Mouse (Mus musculus) liver, embryonic 15.5 days (tissue): ENCODE data around the gene Mex3a. TPM values are rescaled to one million over a fixed set of nuclear protein-coding genes. Genes with fewer than 3 reads are reported as not detected.
"Not testable (repeated sequence)": the region's sequence is repeated elsewhere in the genome, so short reads cannot be mapped to it uniquely, and the experiment has no call there.

ENCODE experiments used
- ATAC-seq: fragments of 200-750 bp; cut with Nextera tagmentation; 2 replicates; pipeline ENCODE4 v1.8.0; 2017; ENCODE audit warnings: moderate number of reproducible peaks, mild to moderate bottlenecking, moderate library complexity; ENCODE audit not compliant: insufficient read depth
- H3K27ac ChIP-seq: fragments of 300-500 bp; sonication (generic); replicated peaks from 2 replicates; pipeline ENCODE4 v1.5.1; 2015; ENCODE audit warnings: mild to moderate bottlenecking, inconsistent platforms
- H3K27me3 ChIP-seq: fragments of 300-500 bp; sonication (generic); 2 replicates; pipeline ENCODE4 v1.6.1; 2015; ENCODE audit warnings: mild to moderate bottlenecking, inconsistent platforms
- H3K36me3 ChIP-seq: fragments of 300-500 bp; sonication (generic); replicated peaks from 2 replicates; pipeline ENCODE4 v1.6.1; 2015; ENCODE audit warnings: moderate library complexity, mild to moderate bottlenecking, inconsistent platforms
- H3K4me1 ChIP-seq: fragments of 300-500 bp; sonication (generic); replicated peaks from 2 replicates; pipeline ENCODE4 v1.6.1; 2015; ENCODE audit warnings: inconsistent platforms
- H3K4me2 ChIP-seq: fragments of 300-500 bp; sonication (generic); 2 replicates; pipeline ENCODE4 v1.6.1; 2015; ENCODE audit warnings: moderate library complexity, mild to moderate bottlenecking, inconsistent platforms
- H3K4me3 ChIP-seq: fragments of 300-500 bp; sonication (generic); replicated peaks from 2 replicates; pipeline ENCODE4 v1.5.1; 2015; ENCODE audit warnings: mild to moderate bottlenecking, inconsistent platforms
- H3K9ac ChIP-seq: fragments of 300-500 bp; sonication (generic); 2 replicates; pipeline ENCODE4 v1.6.1; 2015; ENCODE audit warnings: moderate library complexity, mild to moderate bottlenecking, inconsistent platforms
- H3K9me3 ChIP-seq: fragments of 300-500 bp; sonication (generic); replicated peaks from 2 replicates; pipeline ENCODE4 v1.6.1; 2016; ENCODE audit warnings: inconsistent platforms
- WGBS: fragments of 180-500 bp; shearing (Covaris S2); methylation state at CpG from one replicate; pipeline ENCODE4 v1.1.7; 2015; ENCODE audit warnings: mixed read lengths; ENCODE audit not compliant: insufficient replicate concordance; 5-methylcytosine and 5-hydroxymethylcytosine counted together
- microRNA counts: library from miRNA; unstranded; fragments of <30 nt; microRNA quantifications from one replicate; lab custom pipeline; 2016
- microRNA-seq: library from miRNA; unstranded; fragments of <30 nt; microRNA quantifications from one replicate; pipeline ENCODE4, GENCODE M21; 2016
- polyA plus RNA-seq: library from polyadenylated mRNA; unstranded; fragments of >200 nt; fragmentation: Nextera tagmentation; extraction: Ambion mirVana; gene quantifications from 2 replicates; pipeline ENCODE4 v1.2.1, GENCODE M21; 2015

Gene Mex3a
- polyA plus RNA-seq, 1 experiment from 2014 or later = 0.60 TPM

- no peak within 1 kb of the TSS for H3K9ac ChIP-seq
- WGBS = 74% methylated on average over 3 of the region's 3 CpGs
- H3K4me1 ChIP-seq = peaks cover 16% of the 10 kb centered on the region
- no peak within 1 kb of the TSS for H3K27ac ChIP-seq
- no peak within 1 kb of the TSS for H3K4me3 ChIP-seq
- ATAC-seq = no peak
- H3K9me3 ChIP-seq = no peaks in the 10 kb centered on the region
- no peak within 1 kb of the TSS for H3K4me2 ChIP-seq
- H3K27me3 ChIP-seq = no peaks in the 10 kb centered on the region
- no peaks in the 10 kb centered on the region for H3K36me3 ChIP-seq
Observed at GRCm38 (mm10) chr3:88575540-88575939, 43.3 kb downstream of the Mex3a start, which contains the start of gene Ssr2. Ssr2 (plus strand) TSS chr3:88575876.

GRCm38 (mm10) chr3:88577846-88578245 is 45.7 kb downstream of the Mex3a start:
- 72% methylated on average over 5 of the region's 5 CpGs for WGBS
- H3K27ac ChIP-seq, H3K9ac ChIP-seq, ATAC-seq, H3K27me3 ChIP-seq, H3K4me3 ChIP-seq, H3K4me2 ChIP-seq, H3K9me3 ChIP-seq: not testable (repeated sequence)
- H3K4me1 ChIP-seq = peaks cover 23% of the 10 kb centered on the region
- peaks cover 20% of the 10 kb centered on the region for H3K36me3 ChIP-seq

- ATAC-seq = no peak
- Histone ChIP-seq H3K4me2 (peak overlapping the region; percentile 72), H3K9ac (peak overlapping the region; percentile 90; the same call in 1 of the 2 replicates), H3K27ac (no peak overlapping the region), H3K4me3 (peak overlapping the region; percentile 86), H3K4me1 (peaks cover 23% of the 10 kb centered on the region), H3K27me3 (no peaks in the 10 kb centered on the region), H3K9me3 (no peaks in the 10 kb centered on the region), H3K36me3 (peaks cover 29% of the 10 kb centered on the region)
- 37% methylated on average over 8 of the region's 8 CpGs for WGBS
Observed at GRCm38 (mm10) chr3:88578498-88579424, 46.6 kb downstream of the Mex3a start.

GRCm38 (mm10) chr3:88579454-88580117 is 47.4 kb downstream of the Mex3a start:
- H3K27me3 ChIP-seq = no peaks in the 10 kb centered on the region
- WGBS = under 1% methylated on average over 34 of the region's 34 CpGs
- H3K4me1 ChIP-seq = peaks cover 23% of the 10 kb centered on the region
- peak; percentile 83 for ATAC-seq
- H3K36me3 ChIP-seq = peaks cover 37% of the 10 kb centered on the region
- peak overlapping the region; percentile 90 for H3K9ac ChIP-seq
- H3K4me3 ChIP-seq = peak overlapping the region; percentile 86
- no peaks in the 10 kb centered on the region for H3K9me3 ChIP-seq
- H3K4me2 ChIP-seq = peak overlapping the region; percentile 72
- peak overlapping the region; percentile 81 for H3K27ac ChIP-seq

DNA sequence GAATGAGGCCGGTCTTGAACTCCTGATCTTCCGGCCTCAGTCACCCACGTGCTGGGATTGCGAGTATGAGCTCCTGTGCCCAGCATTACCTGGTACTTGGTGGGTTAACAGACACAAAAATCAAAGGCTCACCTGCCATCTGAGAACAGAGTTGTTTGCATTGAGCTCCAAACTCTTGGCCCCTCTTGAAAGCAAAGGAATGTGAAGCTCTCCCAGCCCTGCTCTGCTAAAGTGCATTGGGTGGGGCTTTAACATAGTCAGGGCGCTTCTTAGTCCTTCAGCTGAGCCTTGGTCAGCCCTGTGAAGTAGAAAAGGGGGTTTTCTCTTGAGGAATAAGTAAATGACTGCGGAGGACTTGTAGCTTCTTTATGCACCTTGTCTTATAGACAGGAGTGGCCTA is 53.6 kb downstream of the Mex3a start:
- WGBS = 86% methylated on average over 6 of the region's 6 CpGs
- Histone ChIP-seq H3K4me3 (no peak overlapping the region), H3K36me3 (peaks cover 72% of the 10 kb centered on the region), H3K4me1 (peaks cover 9% of the 10 kb centered on the region), H3K9ac (no peak overlapping the region), H3K9me3 (no peaks in the 10 kb centered on the region), H3K27ac (no peak overlapping the region), H3K4me2 (no peak overlapping the region), H3K27me3 (no peaks in the 10 kb centered on the region)
- no peak for ATAC-seq

DNA sequence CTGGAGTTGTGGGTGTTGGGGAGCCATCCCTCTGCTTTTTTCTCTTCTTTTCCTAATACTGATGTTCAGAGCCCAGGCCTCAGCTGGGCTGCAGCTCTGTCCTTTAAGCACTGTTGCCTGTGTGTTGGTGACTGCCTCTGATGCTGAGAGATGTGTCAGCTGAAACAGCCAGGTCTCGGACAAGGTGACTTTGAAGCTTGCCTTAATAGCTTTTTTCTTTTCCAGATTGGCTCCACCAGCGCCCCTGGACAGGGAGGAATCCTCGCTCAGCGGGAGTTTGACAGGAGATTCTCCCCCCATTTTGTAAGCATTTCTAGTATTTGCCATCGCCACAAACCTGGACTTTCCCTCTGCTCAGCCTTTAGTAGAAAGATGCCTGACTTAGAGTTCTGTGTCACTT is 54.4 kb downstream of the Mex3a start:
- ATAC-seq = no peak

DNA sequence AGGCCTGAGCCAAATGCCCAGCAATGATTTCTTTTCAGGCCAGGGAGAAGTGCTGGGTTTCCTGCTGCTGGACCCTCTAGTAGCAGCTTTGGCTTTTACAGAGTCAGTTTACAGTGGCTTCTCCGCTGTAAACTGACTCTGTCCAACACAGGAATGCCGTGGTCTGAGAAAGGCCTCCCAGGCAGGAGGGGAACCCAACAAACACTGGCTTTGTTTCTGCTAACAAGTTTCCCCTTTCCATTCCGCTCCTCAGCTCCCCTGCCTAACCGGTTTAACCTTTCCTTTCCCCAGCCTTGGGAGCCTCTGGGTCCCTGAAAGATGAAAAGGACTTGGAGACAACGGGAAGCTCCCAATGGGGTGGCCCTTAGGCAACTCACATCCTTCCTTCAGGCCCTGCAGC is 58.1 kb downstream of the Mex3a start:
- H3K27ac ChIP-seq = no peak overlapping the region
- H3K9me3 ChIP-seq = no peaks in the 10 kb centered on the region
- H3K9ac ChIP-seq = no peak overlapping the region
- no peak overlapping the region for H3K4me2 ChIP-seq
- peaks cover 35% of the 10 kb centered on the region for H3K36me3 ChIP-seq
- no peaks in the 10 kb centered on the region for H3K27me3 ChIP-seq
- 41% methylated on average over 5 of the region's 5 CpGs for WGBS
- H3K4me3 ChIP-seq = no peak overlapping the region
- no peak for ATAC-seq
- peaks cover 35% of the 10 kb centered on the region for H3K4me1 ChIP-seq

More for the DNA sequence above, 54.4 kb downstream of the Mex3a start:
- no peaks in the 10 kb centered on the region for H3K9me3 ChIP-seq
- H3K4me1 ChIP-seq = peaks cover 13% of the 10 kb centered on the region
- 87% methylated on average over 5 of the region's 5 CpGs for WGBS
- H3K36me3 ChIP-seq = peaks cover 64% of the 10 kb centered on the region
- H3K4me3 ChIP-seq = no peak overlapping the region
- H3K4me2 ChIP-seq = no peak overlapping the region
- H3K27me3 ChIP-seq = no peaks in the 10 kb centered on the region
- H3K9ac ChIP-seq = no peak overlapping the region
- no peak overlapping the region for H3K27ac ChIP-seq

MicroRNA genes within 50 kb of the gene (microRNA counts, 519-probe panel; counts per million panel counts)
- not detected for microRNA mmu-miR-1905 (lab: Ali Mortazavi, UCI)

Small RNA genes within 50 kb of the gene (microRNA-seq; reads per million reads assigned to microRNA genes)
- gene Mir1905 = not detected

Other genes starting within 250 kb of the Mex3a start
- 0.35 and 1.3 TPM in 2 replicates for gene Gm38392, start 245.2 kb upstream of the Mex3a start, polyA plus RNA-seq
- 3.6 and 4.8 TPM in 2 replicates for gene Tsacc, start 235.4 kb upstream of the Mex3a start, polyA plus RNA-seq
- gene Cct3, start 235.3 kb upstream of the Mex3a start, polyA plus RNA-seq = 243 and 252 TPM in 2 replicates
- 92.0 and 99.4 TPM in 2 replicates for gene Glmp, start 207.4 kb upstream of the Mex3a start, polyA plus RNA-seq
- gene Tmem79, start 196.2 kb upstream of the Mex3a start, polyA plus RNA-seq = 1.3 and 1.4 TPM in 2 replicates
- gene Smg5, start 196.1 kb upstream of the Mex3a start, polyA plus RNA-seq = 31.8 and 38.3 TPM in 2 replicates
- gene Paqr6, start 167.8 kb upstream of the Mex3a start, polyA plus RNA-seq = 5.4 and 6.2 TPM in 2 replicates
- 0.28 and 0.71 TPM in 2 replicates for gene Bglap3, start 159.7 kb upstream of the Mex3a start, polyA plus RNA-seq
- 0.28 TPM in 1 of 2 replicates, not detected in the other for gene Bglap2, start 153.7 kb upstream of the Mex3a start, polyA plus RNA-seq
- gene Bglap, start 147.9 kb upstream of the Mex3a start, polyA plus RNA-seq = not detected in 2 replicates
- gene Pmf1, start 122.1 kb upstream of the Mex3a start, polyA plus RNA-seq = 77.7 and 83.2 TPM in 2 replicates
- gene Slc25a44, start 107.3 kb upstream of the Mex3a start, polyA plus RNA-seq = 10.6 and 12.7 TPM in 2 replicates
- gene Sema4a, start 71.2 kb upstream of the Mex3a start, polyA plus RNA-seq = 25.0 and 26.2 TPM in 2 replicates
- 133 and 142 TPM in 2 replicates for gene Lmna, start 22.4 kb upstream of the Mex3a start, polyA plus RNA-seq
- 0.53 TPM in 1 of 2 replicates, not detected in the other for gene Rab25, start 15.9 kb downstream of the Mex3a start, polyA plus RNA-seq
- gene Lamtor2, start 20.7 kb downstream of the Mex3a start, polyA plus RNA-seq = 104 and 112 TPM in 2 replicates
- 19.8 and 20.4 TPM in 2 replicates for gene Ubqln4, start 21.4 kb downstream of the Mex3a start, polyA plus RNA-seq
- gene Ssr2, start 43.5 kb downstream of the Mex3a start, polyA plus RNA-seq = 190 and 206 TPM in 2 replicates
- gene Arhgef2, start 73.6 kb downstream of the Mex3a start, polyA plus RNA-seq = 14.4 and 15.0 TPM in 2 replicates
- gene Rxfp4, start 120.7 kb downstream of the Mex3a start, polyA plus RNA-seq = not detected in 2 replicates
- 23.9 and 26.6 TPM in 2 replicates for gene Khdc4, start 153.4 kb downstream of the Mex3a start, polyA plus RNA-seq
- gene Rit1, start 184.4 kb downstream of the Mex3a start, polyA plus RNA-seq = 32.3 and 34.8 TPM in 2 replicates
- 0.73 and 1.3 TPM in 2 replicates for gene Syt11, start 242.8 kb downstream of the Mex3a start, polyA plus RNA-seq